In the genomic region with DNA sequence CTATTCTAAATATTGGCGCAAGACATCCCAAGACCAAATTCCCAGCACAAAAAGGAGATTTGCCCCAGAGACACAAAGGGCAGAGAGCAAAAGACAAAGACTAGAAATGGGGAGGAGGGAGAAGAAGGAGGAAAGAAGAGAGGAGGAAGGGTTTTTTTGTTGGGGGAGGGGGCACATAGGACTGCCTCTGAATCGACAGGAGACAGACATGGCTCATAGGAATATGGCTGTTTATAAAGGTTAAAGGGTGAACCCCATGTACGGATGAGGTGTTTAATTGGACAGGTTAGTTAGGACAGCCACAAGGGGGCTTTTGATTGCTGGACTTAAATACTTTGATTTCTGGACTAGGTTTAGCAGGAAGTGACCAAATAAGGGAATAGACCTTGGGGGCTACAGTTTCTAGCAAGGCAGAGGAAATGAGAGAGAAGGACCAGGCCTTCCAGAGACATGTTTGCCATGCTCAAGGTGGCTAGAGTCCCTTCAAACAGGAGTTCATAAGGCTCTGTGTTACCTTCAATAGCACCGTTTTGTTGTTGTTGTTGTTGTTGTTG, we compare ENCODE assay signal across 8 mouse cellular contexts. TPM values are rescaled to one million over a fixed set of nuclear protein-coding genes. Genes with fewer than 3 reads are reported as not detected.
A peak's percentile ranks its signal among the peaks of the same experiment; 100 is the strongest.
DNase-seq lines count a peak whose midpoint lies in the region; ATAC-seq and TF ChIP-seq lines count a peak whose summit lies in the region.

No protein-coding gene starts in this region.

- peaks cover 26% of the 10 kb centered on the region for H3K79me2 ChIP-seq in myocyte (ENCODE audit: control insufficient read depth, insufficient read depth)

- H3K4me3 ChIP-seq in layer of hippocampus, adult 2 months: peak overlapping the region; percentile 84
- H3K4me3 ChIP-seq in hindbrain, embryonic 13.5 days: peak overlapping the region; percentile 73
- peak overlapping the region; percentile 52 for H3K4me3 ChIP-seq in myocyte

- TF ChIP-seq CTCF in layer of hippocampus, adult 2 months (conservative IDR thresholded peaks at IDR 0.05): peak; percentile 40

- DNase-seq in CD4-positive, CD25-positive, alpha-beta regulatory T cell, adult 2 months (ENCODE audit: low read depth, low spot score): peak; percentile 20
- DNase-seq in layer of hippocampus, adult 2 months (ENCODE audit: low spot score in 2 of 2): no peak
- no peak for DNase-seq in layer of hippocampus, adult 8-10 months (ENCODE audit: low spot score in 2 of 2)
- DNase-seq in spleen, postnatal 36 days (ENCODE audit: low spot score in 2 of 2): no peak
- DNase-seq in right cerebral cortex, adult 18-20 months: no peak

- peak overlapping the region; percentile 65 for H3K4me2 ChIP-seq in hindbrain, embryonic 13.5 days
- H3K4me2 ChIP-seq in myocyte (ENCODE audit: low read depth): peak overlapping the region; percentile 69

- peaks cover 4% of the 10 kb centered on the region for H3K36me3 ChIP-seq in hindbrain, embryonic 13.5 days
- peaks cover 28% of the 10 kb centered on the region for H3K36me3 ChIP-seq in myocyte (ENCODE audit: control insufficient read depth, insufficient read depth)

- no peaks in the 10 kb centered on the region for H3K27me3 ChIP-seq in hindbrain, embryonic 13.5 days
- no peaks in the 10 kb centered on the region for H3K27me3 ChIP-seq in myocyte (ENCODE audit: control insufficient read depth, insufficient read depth, insufficient read length)

- no peak for ATAC-seq in CD4-positive, CD25-positive, alpha-beta regulatory T cell, adult 4 months
- no peak for ATAC-seq in hindbrain, embryonic 13.5 days (ENCODE audit: low FRiP score)

- 69% methylated on average over 4 of the region's 4 CpGs for WGBS in hindbrain, embryonic 13.5 days

- H3K9me3 ChIP-seq in hindbrain, embryonic 13.5 days: no peaks in the 10 kb centered on the region

- peak overlapping the region; percentile 89; the same call in 1 of the 2 replicates for H3K9ac ChIP-seq in hindbrain, embryonic 13.5 days

- H3K4me1 ChIP-seq in hindbrain, embryonic 13.5 days (replicated peaks): peaks cover 21% of the 10 kb centered on the region

- H3ac ChIP-seq in myocyte (ENCODE audit: control insufficient read depth, insufficient read length): no peak overlapping the region

- peak overlapping the region; percentile 97 for H3K27ac ChIP-seq in layer of hippocampus, adult 2 months
- peak overlapping the region; percentile 96 for H3K27ac ChIP-seq in hindbrain, embryonic 13.5 days

- TF ChIP-seq POLR2A in myocyte (IDR thresholded peaks at IDR 0.05; ENCODE audit: insufficient read length, low read depth): no peak

TF ChIP-seq in myocyte, 11 proteins besides CTCF, POLR2A, EP300 and RAD21:
- no peak for TF ChIP-seq MYOG (IDR thresholded peaks at IDR 0.05; ENCODE audit: control insufficient read depth in 1 of 3, insufficient read depth in 1 of 3, insufficient read length in 2 of 3, low read depth in 2 of 3)
- TF ChIP-seq POLR2AphosphoS2 (IDR thresholded peaks at IDR 0.05; ENCODE audit: insufficient read length, low read depth): peak; percentile 44
- TF ChIP-seq SRF (IDR thresholded peaks at IDR 0.05; ENCODE audit: control insufficient read depth, insufficient read length, low read depth): peak; percentile 67

RNA-seq across cellular contexts. Expression of gene Abhd10, which starts 0.9 kb away (rescaled TPM):
- polyA plus RNA-seq in CD4-positive, CD25-positive, alpha-beta regulatory T cell, adult 4 months (2017; shearing (Covaris generic)): 10 to 100 TPM; 19.1 to 29.5 TPM
- total RNA-seq in layer of hippocampus, adult 2 months (2021): 10 to 100 TPM; 19.8 to 20.5 TPM
- 10 to 100 TPM; 19.5 to 27.1 (median 21.8) TPM for total RNA-seq in layer of hippocampus, adult 8-10 months (2022)
- polyA plus RNA-seq in hindbrain, embryonic 13.5 days (2015; fragmentation: Nextera tagmentation; extraction: Ambion mirVana): 41.2 and 46.0 TPM in 2 replicates
- polyA plus RNA-seq in myocyte (2012; fragmentation: generic; extraction: Trizol): 6.9 TPM

RNA-seq across cellular contexts. Expression of gene Tagln3, which starts 19.3 kb away (rescaled TPM):
- not detected for polyA plus RNA-seq in CD4-positive, CD25-positive, alpha-beta regulatory T cell, adult 4 months (2017; shearing (Covaris generic))
- 100 to 1,000 TPM; 246 to 258 TPM for total RNA-seq in layer of hippocampus, adult 2 months (2021)
- 100 to 1,000 TPM; 207 to 253 (median 235) TPM for total RNA-seq in layer of hippocampus, adult 8-10 months (2022)
- 625 and 635 TPM in 2 replicates for polyA plus RNA-seq in hindbrain, embryonic 13.5 days (2015; fragmentation: Nextera tagmentation; extraction: Ambion mirVana)
- 0.19 TPM for polyA plus RNA-seq in myocyte (2012; fragmentation: generic; extraction: Trizol)

RNA-seq across cellular contexts. Expression of gene Tmprss7, which starts 50.2 kb away (rescaled TPM):
- not detected for polyA plus RNA-seq in CD4-positive, CD25-positive, alpha-beta regulatory T cell, adult 4 months (2017; shearing (Covaris generic))
- 1 to 10 TPM in 1 of 2 experiments, under 1 TPM in 1; 0.44 to 1.0 TPM for total RNA-seq in layer of hippocampus, adult 2 months (2021)
- 1 to 10 TPM; 1.3 to 2.5 (median 1.6) TPM for total RNA-seq in layer of hippocampus, adult 8-10 months (2022)
- 0.36 and 0.60 TPM in 2 replicates for polyA plus RNA-seq in hindbrain, embryonic 13.5 days (2015; fragmentation: Nextera tagmentation; extraction: Ambion mirVana)
- polyA plus RNA-seq in myocyte (2012; fragmentation: generic; extraction: Trizol): not detected

Comparison
In these comparisons a context has a peak if more than half of its experiments do, and no peak if none do; other contexts are left out.
1. RNA of gene Tagln3, which starts 19.3 kb away (polyA plus RNA-seq): 625 to 635 TPM in hindbrain, embryonic 13.5 days; 0.19 TPM in myocyte (single experiment) and not detected in CD4-positive, CD25-positive, alpha-beta regulatory T cell, adult 4 months; every median in the first group is over 100 times any median in the second.
2. Peak in every context shown above with its lines, with median percentiles within 50 percentile points of each other: H3K4me3 ChIP-seq.